Mouse (Mus musculus) heart, embryonic 15.5 days (tissue): ENCODE measurements at regions not wholly inside any gene's neighbourhood (a gene's known extent, or its start where the extent isn't known, plus 50 kb on each side); places are given as distances from the start of the nearest gene placed in this dataset.
A peak's percentile ranks its signal among the peaks of the same experiment; 100 is the strongest.
"Not testable (repeated sequence)": the region's sequence is repeated elsewhere in the genome, so short reads cannot be mapped to it uniquely, and the experiment has no call there.

Experiments used
- ATAC-seq: fragments of 200-750 bp; cut with Nextera tagmentation; replicated peaks from 2 replicates; pipeline ENCODE4 v1.8.0; 2017; ENCODE audit warnings: low read depth, moderate TSS enrichment; ENCODE audit not compliant: insufficient number of reproducible peaks, insufficient read depth, low FRiP score
- H3K27ac ChIP-seq: fragments of 300-500 bp; sonication (generic); 2 replicates; pipeline ENCODE4 v1.5.1; 2015; ENCODE audit warnings: mild to moderate bottlenecking, inconsistent platforms
- H3K27me3 ChIP-seq: fragments of 300-500 bp; sonication (generic); 2 replicates; pipeline ENCODE4 v1.6.1; 2015; ENCODE audit warnings: inconsistent platforms
- H3K36me3 ChIP-seq: fragments of 300-500 bp; sonication (generic); 2 replicates; pipeline ENCODE4 v1.6.1; 2015; ENCODE audit warnings: mild to moderate bottlenecking, inconsistent platforms
- H3K4me1 ChIP-seq: fragments of 300-500 bp; sonication (generic); replicated peaks from 2 replicates; pipeline ENCODE4 v1.6.1; 2015; ENCODE audit warnings: inconsistent platforms
- H3K4me2 ChIP-seq: fragments of 300-500 bp; sonication (generic); 2 replicates; pipeline ENCODE4 v1.6.1; 2015; ENCODE audit warnings: inconsistent platforms, mild to moderate bottlenecking, moderate library complexity
- H3K4me3 ChIP-seq: fragments of 300-500 bp; sonication (generic); 2 replicates; pipeline ENCODE4 v1.5.1; 2015; ENCODE audit warnings: mild to moderate bottlenecking, inconsistent platforms
- H3K9ac ChIP-seq: fragments of 300-500 bp; sonication (generic); 2 replicates; pipeline ENCODE4 v1.6.1; 2015; ENCODE audit warnings: mild to moderate bottlenecking, inconsistent platforms
- H3K9me3 ChIP-seq: fragments of 300-500 bp; sonication (generic); replicated peaks from 2 replicates; pipeline ENCODE4 v1.6.1; 2016; ENCODE audit warnings: inconsistent platforms
- WGBS: fragments of 180-500 bp; shearing (Covaris S2); methylation state at CpG from one replicate; pipeline ENCODE4 v1.1.7; 2015; ENCODE audit warnings: mixed read lengths; 5-methylcytosine and 5-hydroxymethylcytosine counted together

GRCm38 (mm10) chr1:112486046-112486445, 621.3 kb upstream of the Dsel start:
- ATAC-seq, H3K4me3 ChIP-seq, H3K36me3 ChIP-seq, H3K9me3 ChIP-seq, H3K4me1 ChIP-seq, H3K27me3 ChIP-seq, H3K4me2 ChIP-seq, H3K9ac ChIP-seq, H3K27ac ChIP-seq: not testable (repeated sequence)
- 71% methylated on average over 5 of the region's 5 CpGs for WGBS

- H3K9me3 ChIP-seq, result no peaks in the 10 kb centered on the region
- no peak overlapping the region for H3K4me3 ChIP-seq
- no peaks in the 10 kb centered on the region for H3K4me1 ChIP-seq
- H3K36me3 ChIP-seq, result no peaks in the 10 kb centered on the region
- ATAC-seq, result no peak
- no peak overlapping the region for H3K9ac ChIP-seq
- H3K4me2 ChIP-seq, result no peak overlapping the region
- no peak overlapping the region for H3K27ac ChIP-seq
- no peaks in the 10 kb centered on the region for H3K27me3 ChIP-seq
- WGBS, result 37% methylated on average over 11 of the region's 11 CpGs
These were observed 591.3 kb upstream of the Dsel start for GRCm38 (mm10) chr1:112456047-112456446.

- no peaks in the 10 kb centered on the region for H3K9me3 ChIP-seq
- no peak overlapping the region for H3K4me2 ChIP-seq
- ATAC-seq, result no peak
- H3K4me3 ChIP-seq, result no peak overlapping the region
- no peaks in the 10 kb centered on the region for H3K36me3 ChIP-seq
- no peak overlapping the region for H3K27ac ChIP-seq
- no peaks in the 10 kb centered on the region for H3K4me1 ChIP-seq
- no peak overlapping the region for H3K9ac ChIP-seq
- H3K27me3 ChIP-seq, result no peaks in the 10 kb centered on the region
These were observed 587.7 kb upstream of the Dsel start for GRCm38 (mm10) chr1:112452390-112452789.

- Histone ChIP-seq H3K27ac (no peak overlapping the region), H3K4me1 (no peaks in the 10 kb centered on the region), H3K27me3 (no peaks in the 10 kb centered on the region), H3K9me3 (no peaks in the 10 kb centered on the region), H3K4me2 (no peak overlapping the region), H3K9ac (no peak overlapping the region), H3K4me3 (no peak overlapping the region), H3K36me3 (no peaks in the 10 kb centered on the region)
- WGBS, result 12% methylated on average over 2 of the region's 2 CpGs
- ATAC-seq, result no peak
These were observed 586.9 kb upstream of the Dsel start for GRCm38 (mm10) chr1:112451622-112452021.

- Histone ChIP-seq H3K36me3 (no peaks in the 10 kb centered on the region), H3K4me3 (no peak overlapping the region), H3K4me1 (no peaks in the 10 kb centered on the region), H3K27ac (no peak overlapping the region), H3K9me3 (no peaks in the 10 kb centered on the region), H3K27me3 (no peaks in the 10 kb centered on the region), H3K9ac (no peak overlapping the region), H3K4me2 (no peak overlapping the region)
- no peak for ATAC-seq
- 54% methylated on average over 2 of the region's 2 CpGs for WGBS
These were observed 574.4 kb upstream of the Dsel start for GRCm38 (mm10) chr1:112439109-112439508.

GRCm38 (mm10) chr1:112416350-112417083, 551.8 kb upstream of the Dsel start:
- Histone ChIP-seq H3K27ac (no peak overlapping the region), H3K9ac (no peak overlapping the region), H3K36me3 (no peaks in the 10 kb centered on the region), H3K4me3 (peak overlapping the region; percentile 19), H3K4me1 (no peaks in the 10 kb centered on the region), H3K27me3 (peaks cover 8% of the 10 kb centered on the region), H3K4me2 (peak overlapping the region; percentile 54), H3K9me3 (no peaks in the 10 kb centered on the region)
- no peak for ATAC-seq
- WGBS, result 4% methylated on average over 37 of the region's 37 CpGs

- no peak overlapping the region for H3K27ac ChIP-seq
- H3K4me2 ChIP-seq, result no peak overlapping the region
- 35% methylated on average over 3 of the region's 3 CpGs for WGBS
- H3K9ac ChIP-seq, result no peak overlapping the region
- ATAC-seq, result no peak
- no peak overlapping the region for H3K4me3 ChIP-seq
- H3K9me3 ChIP-seq, result no peaks in the 10 kb centered on the region
- H3K4me1 ChIP-seq, result no peaks in the 10 kb centered on the region
- no peaks in the 10 kb centered on the region for H3K36me3 ChIP-seq
- H3K27me3 ChIP-seq, result no peaks in the 10 kb centered on the region
These were observed 524.1 kb upstream of the Dsel start for GRCm38 (mm10) chr1:112388807-112389206.

GRCm38 (mm10) chr1:112384015-112384414, 519.3 kb upstream of the Dsel start:
- H3K4me2 ChIP-seq, result no peak overlapping the region
- H3K27me3 ChIP-seq, result no peaks in the 10 kb centered on the region
- 18% methylated on average over 1 of the region's 1 CpGs for whole genome bisulfite sequencing
- ATAC-seq, result no peak
- no peak overlapping the region for H3K27ac ChIP-seq
- no peaks in the 10 kb centered on the region for H3K4me1 ChIP-seq
- no peak overlapping the region for H3K9ac ChIP-seq
- no peaks in the 10 kb centered on the region for H3K9me3 ChIP-seq
- H3K36me3 ChIP-seq, result no peaks in the 10 kb centered on the region
- H3K4me3 ChIP-seq, result no peak overlapping the region

GRCm38 (mm10) chr1:112379651-112380264, 515.0 kb upstream of the Dsel start:
- ATAC-seq, result no peak
- no peak overlapping the region for H3K9ac ChIP-seq

GRCm38 (mm10) chr1:112378660-112379059, 513.9 kb upstream of the Dsel start:
- Histone ChIP-seq H3K36me3 (no peaks in the 10 kb centered on the region), H3K27me3 (no peaks in the 10 kb centered on the region), H3K4me1 (no peaks in the 10 kb centered on the region), H3K4me3 (no peak overlapping the region), H3K4me2 (no peak overlapping the region), H3K9me3 (no peaks in the 10 kb centered on the region), H3K27ac (no peak overlapping the region), H3K9ac (no peak overlapping the region)
- 8% methylated on average over 2 of the region's 2 CpGs for WGBS
- ATAC-seq, result no peak

More at GRCm38 (mm10) chr1:112379651-112380264, 515.0 kb upstream of the Dsel start:
- H3K27ac ChIP-seq, result no peak overlapping the region
- H3K9me3 ChIP-seq, result no peaks in the 10 kb centered on the region
- no peaks in the 10 kb centered on the region for H3K36me3 ChIP-seq
- no peak overlapping the region for H3K4me3 ChIP-seq
- 15% methylated on average over 2 of the region's 2 CpGs for WGBS
- H3K4me1 ChIP-seq, result no peaks in the 10 kb centered on the region
- no peaks in the 10 kb centered on the region for H3K27me3 ChIP-seq
- no peak overlapping the region for H3K4me2 ChIP-seq

- H3K9me3 ChIP-seq, result no peaks in the 10 kb centered on the region
- no peak for ATAC-seq
- no peaks in the 10 kb centered on the region for H3K27me3 ChIP-seq
- no peak overlapping the region for H3K9ac ChIP-seq
- H3K27ac ChIP-seq, result no peak overlapping the region
- H3K4me1 ChIP-seq, result no peaks in the 10 kb centered on the region
- H3K4me2 ChIP-seq, result no peak overlapping the region
- H3K4me3 ChIP-seq, result no peak overlapping the region
- 86% methylated on average over 1 of the region's 1 CpGs for WGBS
- no peaks in the 10 kb centered on the region for H3K36me3 ChIP-seq
These were observed 491.1 kb upstream of the Dsel start for GRCm38 (mm10) chr1:112355816-112356215.
